Mouse (Mus musculus) megakaryocyte-erythroid progenitor cell, adult 5-6 weeks (primary cell): ENCODE measurements at regions not wholly inside any gene's neighbourhood (a gene's known extent, or its start where the extent isn't known, plus 50 kb on each side); places are given as distances from the start of the nearest gene placed in this dataset.
"Not testable (repeated sequence)": the region's sequence is repeated elsewhere in the genome, so short reads cannot be mapped to it uniquely, and the experiment has no call there.

Experiments
- ATAC-seq: replicated peaks from 2 replicates; pipeline ENCODE4 v1.8.0; 2016; ENCODE audit warnings: mild to moderate bottlenecking, inconsistent platforms; ENCODE audit not compliant: severe bottlenecking, poor library complexity, low FRiP score, low TSS enrichment

GRCm38 (mm10) chr14:53847049-53847448 lies 406.9 kb downstream of the Dad1 start:
- ATAC-seq = no peak

- no peak for ATAC-seq
Observed at GRCm38 (mm10) chr14:53845646-53846045, 408.3 kb downstream of the Dad1 start.

GRCm38 (mm10) chr14:53832553-53832952 lies 421.4 kb downstream of the Dad1 start:
- ATAC-seq = no peak

- ATAC-seq = no peak
Observed at GRCm38 (mm10) chr14:53831651-53832050, 422.3 kb downstream of the Dad1 start.

DNA sequence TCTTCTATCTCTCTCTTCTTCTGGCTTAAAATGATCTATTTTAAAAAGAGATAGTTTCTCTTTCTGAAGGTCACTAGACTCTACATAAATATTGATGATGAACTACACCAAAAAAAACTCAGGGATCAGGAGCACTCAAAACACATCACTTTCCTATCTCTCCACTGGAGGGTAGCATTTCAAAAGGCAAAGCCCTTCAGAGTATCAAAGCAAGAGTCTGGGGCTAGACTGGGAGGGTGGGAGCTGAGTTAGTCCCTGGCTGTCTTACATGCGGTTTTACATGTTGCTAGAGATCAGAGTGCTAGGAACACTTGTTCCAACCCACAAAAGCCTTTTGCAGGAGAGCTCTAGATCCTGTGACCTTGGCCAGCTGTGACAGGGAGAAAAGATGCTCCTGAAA lies 423.2 kb downstream of the Dad1 start:
- no peak for ATAC-seq

DNA sequence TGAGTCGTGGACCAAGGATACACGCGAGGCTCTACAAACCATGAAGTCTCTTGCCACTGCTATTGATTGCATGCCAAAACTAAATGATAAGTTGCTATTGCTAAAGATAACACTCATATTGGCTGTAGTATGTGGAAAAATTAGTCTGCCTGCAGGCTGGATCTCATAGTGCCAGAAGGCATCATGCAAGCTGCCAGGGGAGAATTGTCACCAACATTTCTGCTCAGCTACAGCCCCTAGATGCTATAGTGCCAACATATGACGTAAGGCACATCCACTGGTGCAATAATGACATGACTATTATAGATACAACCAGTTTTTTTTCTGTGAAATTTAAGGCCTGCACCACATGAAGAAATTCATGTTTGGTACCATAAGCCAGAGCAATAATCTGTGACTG lies 427.1 kb downstream of the Dad1 start:
- ATAC-seq = no peak

DNA sequence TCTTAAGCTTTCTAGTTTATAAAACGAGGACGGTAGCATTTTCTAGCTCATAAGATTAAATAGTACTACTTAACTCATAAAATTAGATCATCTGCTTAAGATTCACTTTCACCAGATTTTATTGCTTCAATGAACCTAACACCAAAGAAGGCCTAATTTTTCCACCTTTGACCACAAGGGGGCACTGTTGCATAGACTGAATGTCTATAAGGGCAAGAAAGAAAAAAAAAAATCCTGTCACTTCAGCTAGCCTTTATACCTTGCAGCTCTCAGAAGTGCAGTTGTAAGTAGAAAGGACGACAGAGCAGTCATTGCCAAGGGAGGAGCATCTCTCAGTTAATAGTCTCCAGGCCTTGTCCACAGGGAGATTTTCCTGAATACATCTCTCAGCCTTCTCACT lies 447.7 kb downstream of the Dad1 start:
- peak; percentile 39; the same call in 1 of the 2 replicates for ATAC-seq

DNA sequence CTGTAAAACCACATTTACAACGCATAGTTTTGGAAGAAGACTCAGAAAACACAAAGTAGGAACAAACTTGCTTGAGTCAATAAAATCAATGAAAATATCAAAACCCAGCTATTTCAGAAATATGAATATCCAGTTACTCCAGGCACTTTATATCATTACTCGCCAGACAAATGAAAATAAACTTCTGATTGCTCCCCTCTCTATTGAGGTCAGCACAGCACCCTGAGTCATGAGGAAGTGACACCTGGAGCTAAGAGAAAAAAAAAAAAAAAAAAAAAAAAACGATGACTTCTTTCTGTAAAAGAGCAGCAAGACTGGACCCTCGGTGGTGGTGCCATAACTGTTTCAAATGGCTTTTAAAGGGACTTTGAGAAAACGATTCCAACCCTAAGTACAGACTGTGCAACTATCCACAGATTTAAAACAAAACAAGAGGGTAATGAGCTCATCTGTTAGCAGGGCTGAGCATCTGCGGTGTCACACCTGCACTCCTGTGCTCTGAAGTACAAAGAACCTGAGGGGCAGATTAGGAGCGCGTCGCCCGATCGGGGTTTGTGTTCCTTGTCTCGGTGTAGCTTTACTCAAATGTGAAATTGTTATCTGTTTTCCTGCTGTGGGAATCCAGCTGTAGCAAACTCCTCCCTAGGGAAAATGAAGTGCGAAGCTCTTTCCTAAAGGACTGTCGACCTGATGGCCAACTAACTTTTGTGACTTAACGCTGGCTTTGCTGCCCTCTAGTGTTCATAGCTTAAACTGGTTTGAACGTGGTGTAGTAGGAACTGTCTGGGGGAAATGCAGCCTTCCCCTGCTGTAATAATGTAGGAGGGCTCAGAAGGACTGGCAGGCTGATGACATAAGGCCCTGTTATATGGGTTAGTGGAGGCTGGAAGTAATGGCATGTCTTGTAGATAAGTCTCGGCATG lies 449.9 kb downstream of the Dad1 start:
- ATAC-seq = peak; percentile 80

DNA sequence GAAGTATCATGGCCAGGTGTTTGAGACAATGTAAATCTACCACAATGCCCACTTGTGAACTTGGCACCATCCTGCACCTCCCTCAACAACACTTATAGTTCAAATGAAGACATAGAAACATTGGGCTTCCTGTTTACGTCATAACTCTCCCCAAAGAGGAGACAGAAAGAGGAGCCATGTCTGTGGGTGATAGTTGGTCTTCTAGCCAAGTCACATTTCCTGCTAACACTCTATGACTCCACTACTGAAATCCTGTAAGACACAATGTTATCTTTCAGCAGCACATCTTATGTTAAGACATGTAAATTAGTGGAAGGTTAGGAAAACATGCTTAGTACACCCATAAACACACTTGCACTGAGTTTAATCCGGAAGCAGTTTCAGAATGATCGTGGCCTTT lies 451.4 kb downstream of the Dad1 start:
- no peak for ATAC-seq

DNA sequence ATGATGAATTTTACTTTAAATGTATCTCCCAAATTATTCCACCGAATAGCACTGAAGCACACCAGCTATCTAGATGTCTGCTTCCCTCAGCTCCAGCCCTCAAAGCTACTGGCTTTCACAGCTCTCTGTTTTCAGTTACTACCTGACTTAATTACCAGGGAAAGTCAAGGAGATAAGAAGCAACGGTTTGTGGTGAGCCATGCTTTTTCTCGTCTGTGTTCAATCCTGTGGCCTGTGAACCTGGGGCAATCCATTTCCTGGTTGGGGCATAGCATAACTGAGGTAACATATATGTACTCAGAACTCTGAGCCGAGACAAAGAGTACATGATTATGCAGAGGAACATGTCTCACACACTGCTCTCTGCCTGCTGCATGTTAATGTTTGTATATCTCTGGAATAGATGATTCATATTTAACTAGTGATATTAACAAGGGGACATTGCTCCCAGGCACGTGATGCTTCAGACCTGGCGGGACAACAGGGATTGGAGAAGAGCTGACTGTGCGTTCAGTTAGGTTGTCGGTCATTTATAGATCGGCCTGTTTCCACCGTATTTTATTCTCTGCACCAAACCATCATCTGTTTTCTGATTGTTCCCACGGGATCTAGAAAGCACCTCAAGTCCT lies 453.3 kb downstream of the Dad1 start:
- peak; percentile 57 for ATAC-seq

DNA sequence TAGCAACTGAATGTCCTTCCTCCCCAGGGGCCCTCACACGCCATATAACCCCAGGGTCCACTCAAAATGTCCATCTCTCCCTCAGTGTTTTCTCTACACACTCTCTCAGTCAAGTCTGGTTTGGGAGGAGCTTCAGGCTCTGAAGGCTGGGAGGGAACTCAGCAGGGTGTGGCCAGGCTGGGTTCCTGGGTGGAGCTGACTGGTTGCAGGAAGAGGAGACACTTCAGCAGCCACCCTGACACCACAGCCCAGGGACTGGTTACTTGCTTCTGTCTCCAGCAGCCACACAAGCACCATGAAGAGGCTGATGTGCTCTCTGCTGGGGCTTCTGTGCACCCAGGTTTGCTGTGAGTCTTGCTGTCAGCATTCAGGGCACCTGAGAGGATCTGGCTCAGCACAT lies 458.7 kb downstream of the Dad1 start:
- ATAC-seq = peak; percentile 93

DNA sequence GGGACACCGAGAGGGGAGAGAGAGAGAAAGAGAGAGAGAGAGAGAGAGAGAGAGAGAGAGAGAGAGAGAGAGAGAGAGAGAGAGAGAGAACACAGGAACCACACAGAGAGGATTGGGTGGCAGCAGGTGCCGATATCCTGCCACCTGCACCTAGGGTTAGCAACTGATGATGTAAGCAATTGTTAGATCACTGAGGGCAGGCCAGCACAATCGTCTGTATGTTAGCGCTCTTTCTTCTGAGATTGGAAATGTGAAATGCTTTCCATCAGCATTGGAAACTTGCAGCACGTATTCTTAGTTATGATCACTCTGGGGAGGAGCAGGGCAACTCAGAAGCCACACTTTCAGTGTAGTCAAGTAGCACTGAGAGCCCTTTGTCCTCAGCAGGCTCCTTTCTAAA lies 459.4 kb downstream of the Dad1 start:
- no peak for ATAC-seq

DNA sequence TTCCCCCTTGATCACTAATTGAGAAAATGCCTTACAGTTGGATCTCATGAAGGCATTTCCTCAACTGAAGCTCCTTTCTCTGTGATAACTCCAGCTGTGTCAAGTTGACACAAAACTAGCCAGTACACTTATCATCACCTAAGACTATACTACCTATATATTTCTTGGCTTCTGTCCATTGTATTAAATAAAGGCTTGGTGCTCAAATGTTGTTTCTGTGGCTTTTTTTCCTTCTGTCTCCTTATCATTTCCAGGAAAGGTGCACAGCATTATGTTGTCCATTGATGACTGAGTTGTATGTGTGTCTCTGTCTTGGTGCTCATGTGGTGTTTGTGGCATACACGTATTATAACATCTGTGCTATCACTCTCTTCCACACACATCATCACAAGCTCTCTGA lies 461.5 kb downstream of the Dad1 start:
- not testable (repeated sequence) for ATAC-seq

GRCm38 (mm10) chr14:53785547-53785946 lies 468.4 kb downstream of the Dad1 start:
- ATAC-seq = not testable (repeated sequence)

DNA sequence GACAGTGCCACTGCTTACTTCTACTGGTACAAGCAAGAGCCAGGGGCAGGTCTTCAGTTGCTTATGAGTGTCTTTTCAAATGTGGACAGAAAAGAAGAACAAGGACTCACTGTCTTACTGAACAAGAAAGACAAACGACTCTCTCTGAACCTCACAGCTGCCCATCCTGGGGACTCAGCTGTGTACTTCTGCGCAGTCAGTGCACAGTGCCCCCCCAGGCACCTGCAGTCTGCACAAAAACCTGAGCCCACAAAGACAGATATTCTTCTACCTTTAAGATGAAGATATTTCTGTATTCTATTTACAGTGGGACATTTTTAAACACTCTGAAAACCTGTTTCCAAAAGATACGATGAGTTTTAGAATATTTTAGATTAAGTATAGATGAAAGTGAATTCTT lies 476.5 kb downstream of the Dad1 start:
- no peak for ATAC-seq

DNA sequence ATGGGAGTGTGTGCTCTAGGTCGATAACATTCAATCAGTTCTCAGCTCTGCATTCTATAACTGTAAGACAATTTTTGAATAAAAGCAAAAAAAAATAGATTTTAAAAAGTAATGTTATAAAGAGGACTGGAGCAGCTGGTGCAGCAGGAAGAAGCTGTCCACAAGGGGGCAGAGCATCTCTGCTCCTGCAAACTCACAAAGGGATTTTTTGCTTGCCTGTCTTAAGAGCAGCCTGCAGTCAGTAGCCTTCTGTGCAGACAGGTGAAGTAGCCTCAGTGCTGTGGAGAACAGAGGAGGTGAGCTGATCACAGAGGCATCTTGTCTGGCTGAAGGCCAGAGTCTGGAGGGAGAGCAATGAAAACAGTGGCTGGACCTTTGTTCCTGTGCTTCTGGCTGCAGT lies 477.2 kb downstream of the Dad1 start:
- ATAC-seq = peak; percentile 92

- not testable (repeated sequence) for ATAC-seq
Observed at GRCm38 (mm10) chr14:53766501-53766900, 487.4 kb downstream of the Dad1 start.

DNA sequence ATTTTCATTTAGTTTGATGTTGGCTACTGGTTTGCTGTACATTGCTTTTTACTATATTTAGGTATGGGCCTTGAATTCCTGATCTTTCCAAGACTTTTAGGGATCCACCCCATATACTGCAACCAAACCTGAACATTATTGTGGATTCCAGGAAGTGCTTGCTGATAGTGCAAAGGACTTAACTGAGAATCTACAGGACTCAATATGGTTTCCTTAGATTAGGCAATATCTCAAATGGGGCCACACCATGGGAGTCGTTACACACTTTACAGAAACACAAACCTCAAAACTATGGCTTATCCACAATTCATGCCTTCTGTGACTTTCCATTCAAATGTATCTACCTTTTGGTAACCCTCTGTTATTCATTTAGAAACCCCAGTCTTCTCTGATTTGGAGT lies 488.0 kb downstream of the Dad1 start:
- ATAC-seq = peak; percentile 68

DNA sequence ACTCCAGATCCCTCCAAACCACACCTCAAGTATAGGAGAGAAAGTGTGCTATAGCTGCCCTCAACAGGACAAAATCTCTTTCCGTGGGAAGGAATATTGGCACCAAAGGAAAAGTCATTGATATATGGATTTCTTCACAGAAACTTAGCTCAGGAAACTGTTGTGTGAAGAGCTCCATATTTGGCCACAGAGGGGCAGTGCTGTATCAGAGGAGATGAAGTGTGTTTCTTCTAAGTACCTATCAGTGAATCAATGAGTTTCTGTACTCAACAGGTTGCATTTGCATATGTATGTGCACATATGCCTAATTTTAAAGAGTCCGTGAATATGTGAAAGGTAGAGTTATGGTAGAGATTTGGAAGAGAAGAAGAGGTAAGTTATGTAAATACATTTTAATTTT lies 493.3 kb downstream of the Dad1 start:
- peak; percentile 79 for ATAC-seq

GRCm38 (mm10) chr14:53757782-53758181 lies 496.1 kb downstream of the Dad1 start:
- peak; percentile 78 for ATAC-seq

GRCm38 (mm10) chr14:53757095-53757494 lies 496.8 kb downstream of the Dad1 start:
- ATAC-seq = not testable (repeated sequence)
